Mouse (Mus musculus): Measurements from ENCODE around the gene Ube4b. TPM values are rescaled to one million over a fixed set of nuclear protein-coding genes. Genes with fewer than 3 reads are reported as not detected.

Ube4b gene
- polyA plus RNA-seq, 1 experiment from 2014 or later: 65.5 TPM

Other genes starting within 250 kb of the Ube4b start
- gene Kif1b, start 119.1 kb downstream of the Ube4b start, polyA plus RNA-seq (2016; fragmentation: Nextera tagmentation; extraction: Ambion mirVana): 49.4 and 51.3 TPM in 2 replicates
- gene Rbp7, start 28.2 kb upstream of the Ube4b start, polyA plus RNA-seq (2016; fragmentation: Nextera tagmentation; extraction: Ambion mirVana): not detected in 2 replicates
- gene Tmem274, start 50.6 kb upstream of the Ube4b start, polyA plus RNA-seq (2016; fragmentation: Nextera tagmentation; extraction: Ambion mirVana): 0.26 and 0.77 TPM in 2 replicates
- gene Nmnat1, start 58.5 kb upstream of the Ube4b start, polyA plus RNA-seq (2016; fragmentation: Nextera tagmentation; extraction: Ambion mirVana): 14.5 and 15.0 TPM in 2 replicates
- gene Lzic, start 58.5 kb upstream of the Ube4b start, polyA plus RNA-seq (2016; fragmentation: Nextera tagmentation; extraction: Ambion mirVana): 53.2 and 54.5 TPM in 2 replicates
- 67.5 TPM in 2 replicates for gene Ctnnbip1, start 91.5 kb upstream of the Ube4b start, polyA plus RNA-seq (2016; fragmentation: Nextera tagmentation; extraction: Ambion mirVana)
- 39.6 and 44.2 TPM in 2 replicates for gene Clstn1, start 159.7 kb upstream of the Ube4b start, polyA plus RNA-seq (2016; fragmentation: Nextera tagmentation; extraction: Ambion mirVana)